Mouse (Mus musculus): ENCODE measurements around the gene Snca.

GRCm38 (mm10) chr6:60745965-60746364 is 83.7 kb downstream of the Snca start:
- TF ChIP-seq CTCF (IDR thresholded peaks at IDR 0.05; ENCODE audit: low read depth, low read length) (no peak), POLR2A (IDR thresholded peaks at IDR 0.05; ENCODE audit: borderline replicate concordance, low read depth, low read length) (no peak)

All from bone marrow macrophage, adult 2 months (primary cell).